Mouse (Mus musculus) yolk sac, embryonic 10.5 days (tissue): Measurements from ENCODE around the gene Cmklr1.
"Not testable (repeated sequence)": the region's sequence is repeated elsewhere in the genome, so short reads cannot be mapped to it uniquely, and the experiment has no call there.

ENCODE experiments used
- DNase-seq: peaks from one replicate; pipeline ENCODE4 v3.0.0-alpha.2; 2017; ENCODE audit warnings: low spot score

Gene Cmklr1

DNA sequence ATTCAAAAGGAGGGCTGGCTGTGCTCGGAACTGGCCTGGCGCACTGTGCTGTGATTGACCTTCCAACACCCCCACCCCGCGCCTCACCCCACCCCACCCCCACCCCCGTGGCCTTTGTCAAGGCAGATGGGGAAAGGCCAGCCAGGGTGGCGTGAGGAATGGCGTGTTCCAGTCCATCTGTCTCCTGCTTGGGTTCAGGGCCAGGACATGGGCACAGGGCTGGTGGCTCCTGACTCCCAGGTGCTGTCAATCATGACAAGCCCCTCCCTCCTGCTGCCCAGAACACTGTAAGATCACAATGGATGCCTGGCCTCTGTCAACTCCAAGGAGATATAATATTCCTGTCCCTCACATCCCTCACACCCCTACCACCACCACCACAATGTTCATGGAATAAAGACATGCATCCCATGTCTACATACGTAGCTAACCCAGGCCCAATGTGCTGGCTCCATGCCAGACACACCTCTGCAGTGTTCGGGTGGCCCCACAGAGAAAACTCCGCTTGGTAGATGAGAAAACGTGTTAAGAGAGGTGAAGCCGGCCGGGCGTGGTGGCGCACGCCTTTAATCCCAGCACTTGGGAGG is 30.0 kb downstream of the Cmklr1 start:
- no peak for DNase-seq

DNA sequence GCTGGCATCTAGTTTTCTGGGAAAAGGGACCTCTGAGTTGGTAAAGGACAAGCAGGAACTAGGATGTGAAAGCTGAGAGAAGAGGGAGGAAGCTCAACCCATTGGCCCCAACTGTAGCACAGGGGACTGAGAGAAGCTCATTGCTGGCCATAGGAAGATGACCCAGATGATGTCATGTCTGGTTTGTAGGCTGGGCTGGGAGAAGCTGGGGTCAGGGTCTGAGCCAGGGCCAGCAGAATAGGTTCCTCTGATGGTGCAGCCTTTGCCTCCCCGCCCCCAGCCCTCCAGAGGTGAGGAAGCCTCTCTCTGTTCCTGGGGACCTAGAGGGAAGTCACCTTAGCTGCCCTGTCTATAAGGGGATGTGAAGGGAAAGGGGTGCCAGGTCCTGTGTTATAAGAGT is 31.1 kb downstream of the Cmklr1 start:
- no peak for DNase-seq

DNA sequence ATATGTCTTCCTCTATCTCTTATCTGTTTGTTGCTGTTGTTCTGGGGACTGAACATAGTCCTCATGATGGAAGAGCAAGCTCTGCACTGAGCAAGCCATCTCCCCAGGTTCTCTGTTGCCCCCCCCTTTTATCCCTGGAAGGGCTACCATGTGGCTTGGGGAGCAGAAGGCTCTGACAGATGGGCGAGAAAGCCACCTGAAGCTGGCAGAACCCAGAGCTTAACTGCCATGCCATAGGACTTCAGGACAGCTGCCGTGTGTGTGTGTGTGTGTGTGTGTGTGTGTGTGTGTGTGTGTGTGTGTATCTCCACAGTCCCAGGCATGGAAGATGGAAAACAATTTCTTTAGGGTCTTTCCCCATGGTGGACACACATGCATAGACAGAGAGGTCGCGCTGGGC is 31.5 kb downstream of the Cmklr1 start:
- DNase-seq, result no peak

DNA sequence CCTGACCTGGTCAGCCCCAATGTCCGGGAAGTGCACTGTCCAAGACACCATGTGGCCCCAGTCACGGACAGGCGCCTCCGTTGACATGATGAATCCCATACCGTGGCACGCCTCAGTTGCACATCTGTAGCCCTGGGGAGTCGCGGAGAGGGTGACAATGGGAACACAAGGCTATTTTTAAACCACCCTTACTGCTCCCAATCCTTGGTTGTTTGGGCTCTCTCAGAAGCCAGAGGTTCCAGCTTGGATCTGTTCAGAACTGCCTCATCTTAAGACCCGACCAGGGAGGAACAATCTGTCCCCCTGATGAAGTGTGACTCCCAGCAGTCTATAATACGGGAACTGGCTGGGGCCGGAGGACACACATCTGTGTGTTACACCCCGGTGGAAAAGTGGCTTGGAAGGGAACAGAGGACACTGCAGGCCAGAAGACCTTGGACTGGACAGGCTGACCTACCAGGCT is 38.4 kb downstream of the Cmklr1 start:
- no peak for DNase-seq

DNA sequence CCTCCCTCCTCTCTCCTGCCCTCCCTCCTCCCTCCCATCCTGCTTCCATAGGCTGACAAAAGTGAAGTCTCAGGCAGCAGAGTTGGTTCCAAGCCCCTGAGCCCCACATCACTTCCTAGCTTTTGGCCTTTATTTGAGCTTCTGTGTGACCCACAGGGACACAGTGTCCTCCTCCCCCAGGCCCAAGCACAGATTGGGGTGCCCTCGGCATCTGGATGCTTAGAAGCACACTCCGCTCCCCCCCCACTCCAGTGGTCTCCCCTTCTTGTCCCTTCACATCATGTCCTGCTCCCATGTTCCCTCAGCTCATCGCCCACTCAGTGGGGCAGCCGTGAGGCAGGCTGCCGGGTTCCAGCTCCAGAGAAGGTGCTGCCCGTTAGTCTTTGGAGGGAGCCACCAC is 39.1 kb downstream of the Cmklr1 start:
- no peak for DNase-seq

DNA sequence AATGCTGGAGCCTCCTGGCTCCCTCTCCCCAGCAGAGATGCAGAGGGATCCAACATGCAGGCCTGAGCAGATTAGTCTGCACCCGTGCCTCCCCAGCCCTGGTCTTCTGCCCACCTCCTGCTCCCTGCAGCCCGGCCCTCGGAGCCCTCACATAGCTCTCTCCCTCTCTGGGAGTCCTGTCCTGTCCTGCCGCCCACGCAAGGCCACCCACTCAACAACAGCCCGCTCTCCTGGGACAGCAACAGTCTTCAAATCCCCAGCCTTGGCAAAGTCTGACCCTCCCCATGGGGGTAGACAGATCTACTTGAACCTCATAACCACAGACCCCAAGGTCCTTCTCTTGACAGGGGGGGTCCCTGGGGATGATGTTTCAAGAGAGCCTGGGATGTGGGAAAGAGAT is 39.7 kb downstream of the Cmklr1 start:
- DNase-seq, result no peak

DNA sequence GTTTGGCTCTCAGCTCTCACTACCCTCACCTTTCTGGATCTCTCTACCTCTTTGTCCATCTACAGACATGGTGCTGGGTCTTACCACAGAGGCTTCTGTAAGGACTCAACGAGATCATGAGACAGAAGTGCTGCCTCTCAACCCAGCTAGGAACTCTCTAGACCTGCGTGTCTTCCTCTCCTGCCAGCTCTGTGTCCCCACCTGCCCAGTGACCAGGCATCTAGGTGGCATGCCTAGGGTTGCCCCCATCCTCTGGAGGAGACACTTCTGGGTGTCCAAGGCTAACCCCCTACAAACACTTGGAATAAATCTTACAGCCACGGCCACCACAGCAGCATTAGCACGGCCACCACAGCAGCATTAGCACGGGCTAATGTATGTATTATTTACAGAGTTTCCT is 40.3 kb downstream of the Cmklr1 start:
- no peak for DNase-seq

DNA sequence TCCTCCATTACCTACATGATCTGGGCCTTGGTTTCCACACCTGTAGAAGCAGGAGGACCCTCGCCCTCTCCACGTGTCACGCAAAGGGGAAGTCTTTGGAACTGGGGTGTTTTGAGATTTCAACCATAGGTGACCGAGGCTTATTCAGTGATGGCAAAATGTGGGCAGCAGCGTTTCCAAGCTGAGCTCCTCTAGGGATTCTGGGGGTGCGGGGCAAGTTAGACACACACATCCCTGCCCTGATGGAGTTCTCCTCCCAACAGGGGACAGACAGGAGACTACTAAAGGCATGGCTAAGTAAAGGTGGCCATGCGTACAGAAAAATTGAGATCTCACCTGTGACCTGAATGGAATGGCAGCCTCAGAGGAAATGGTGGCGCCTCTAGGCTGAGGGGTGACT is 41.7 kb downstream of the Cmklr1 start:
- DNase-seq, result no peak

DNA sequence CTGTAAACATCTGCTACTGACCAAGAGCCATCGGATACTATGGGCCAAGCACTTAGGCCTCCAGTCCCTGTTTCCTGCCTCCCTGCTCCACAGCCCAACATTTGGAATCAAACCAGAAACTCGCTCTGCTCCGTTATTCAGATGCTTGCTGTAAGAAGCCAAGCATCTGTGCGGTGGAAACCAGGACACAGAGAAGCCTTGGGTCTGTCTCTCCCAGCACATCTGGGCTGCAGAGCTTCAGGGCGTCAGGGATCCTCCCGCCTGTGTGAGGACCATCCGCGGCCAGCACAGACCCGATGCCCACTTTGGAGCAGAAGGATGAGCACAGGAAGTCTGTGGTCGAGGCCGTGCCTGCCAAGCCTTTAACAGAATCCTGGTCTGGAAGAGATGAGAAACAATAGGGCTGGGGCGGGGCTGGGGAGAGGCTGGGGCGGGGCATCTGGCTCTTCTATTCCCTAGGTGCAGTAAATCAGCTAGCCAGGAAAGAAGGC is 42.2 kb downstream of the Cmklr1 start:
- DNase-seq, result no peak

DNA sequence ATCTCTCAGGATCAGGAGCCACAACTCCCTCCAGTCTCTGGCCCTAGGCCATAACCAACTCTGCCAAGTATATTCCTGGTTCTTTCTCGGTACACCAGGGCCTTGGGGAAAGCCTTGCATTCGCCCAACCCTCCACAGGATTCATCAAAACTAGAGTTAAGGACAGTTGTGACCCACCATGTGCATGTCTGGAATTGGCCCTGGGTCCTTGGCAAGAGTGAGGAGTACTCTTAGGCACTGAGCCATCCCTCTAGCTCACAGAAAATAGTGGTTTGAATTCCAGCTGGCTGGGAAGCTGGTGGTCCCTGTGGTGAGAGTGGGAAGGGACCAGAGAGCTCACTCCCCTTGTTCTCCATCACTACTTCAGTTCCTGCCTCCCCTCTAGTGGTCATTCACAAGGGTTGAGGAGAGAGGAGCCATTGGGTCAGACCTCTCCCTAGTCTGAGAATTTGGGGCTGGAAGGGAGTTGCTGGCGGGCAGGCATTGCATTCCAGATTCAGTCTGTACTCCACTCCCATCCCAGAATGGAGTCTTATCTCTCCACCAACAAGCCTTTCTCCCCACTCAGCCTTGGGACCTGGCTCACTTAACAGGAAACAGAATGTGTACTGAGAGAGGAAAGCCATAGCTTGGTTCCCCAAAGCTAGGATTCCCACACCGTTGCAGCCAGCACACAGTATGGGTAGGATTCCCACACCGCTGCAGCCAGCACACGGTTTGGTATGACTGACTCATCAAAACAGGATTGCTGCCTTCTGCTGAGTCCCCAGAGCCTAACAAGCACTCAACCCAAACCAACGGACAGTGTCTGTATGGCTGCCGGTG is 43.1 kb downstream of the Cmklr1 start:
- no peak for DNase-seq

DNA sequence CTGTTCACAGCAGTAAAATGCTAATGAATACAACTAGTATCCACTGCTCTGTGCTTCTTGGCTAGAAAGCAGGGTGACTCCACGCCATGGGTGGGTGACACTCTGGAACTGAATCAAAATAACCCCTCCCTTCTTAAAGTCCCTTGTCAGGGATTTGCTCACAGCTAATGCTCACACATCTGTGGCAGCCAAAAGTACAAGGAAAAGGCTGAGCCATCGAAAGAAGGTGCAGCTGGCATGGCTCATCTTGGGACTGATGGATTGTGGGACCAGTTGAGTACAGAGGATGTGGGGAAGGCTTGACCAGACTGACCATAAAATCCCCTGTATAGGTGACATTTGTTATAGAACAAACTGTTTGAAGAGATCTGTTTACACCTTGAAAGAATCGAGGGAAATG is 44.1 kb downstream of the Cmklr1 start:
- no peak for DNase-seq

DNA sequence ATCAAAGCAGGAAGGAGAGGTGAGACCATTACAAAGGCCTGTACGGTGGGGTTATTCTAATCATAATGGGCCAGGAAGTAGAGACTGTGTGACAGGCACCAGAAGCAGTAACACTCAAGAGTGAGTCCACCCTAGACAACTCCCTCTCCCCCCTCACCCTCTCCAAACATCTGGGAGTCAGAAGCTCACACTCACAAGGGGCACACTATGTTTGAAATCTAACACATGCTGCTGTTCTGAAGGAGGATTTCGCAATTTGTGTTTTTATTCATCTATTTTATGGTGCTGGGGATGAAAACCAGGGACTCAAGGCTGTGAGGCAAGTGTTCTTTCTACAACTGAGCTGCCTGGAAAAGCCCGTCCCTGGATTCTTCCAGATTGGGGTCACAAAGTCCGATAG is 45.5 kb downstream of the Cmklr1 start:
- no peak for DNase-seq

DNA sequence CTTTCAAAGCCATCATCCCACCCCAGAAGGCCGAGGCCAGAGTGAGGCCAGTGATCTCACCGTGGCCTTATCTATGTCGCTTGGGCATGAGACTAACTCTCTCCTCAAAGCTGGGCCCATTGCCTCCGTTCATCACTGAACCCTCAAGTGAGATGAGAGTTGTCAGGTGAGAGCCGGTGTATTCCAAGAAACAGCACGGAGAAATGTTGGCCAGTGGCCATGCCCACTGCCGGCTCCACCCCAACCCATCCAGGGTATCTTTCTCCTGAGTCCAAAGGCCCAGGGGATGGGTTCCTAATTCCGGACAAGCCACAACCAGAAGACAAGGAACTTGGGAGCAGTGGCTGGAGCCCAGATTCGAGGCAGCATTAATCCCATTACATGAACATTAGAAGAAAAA is 46.8 kb downstream of the Cmklr1 start:
- no peak for DNase-seq

DNA sequence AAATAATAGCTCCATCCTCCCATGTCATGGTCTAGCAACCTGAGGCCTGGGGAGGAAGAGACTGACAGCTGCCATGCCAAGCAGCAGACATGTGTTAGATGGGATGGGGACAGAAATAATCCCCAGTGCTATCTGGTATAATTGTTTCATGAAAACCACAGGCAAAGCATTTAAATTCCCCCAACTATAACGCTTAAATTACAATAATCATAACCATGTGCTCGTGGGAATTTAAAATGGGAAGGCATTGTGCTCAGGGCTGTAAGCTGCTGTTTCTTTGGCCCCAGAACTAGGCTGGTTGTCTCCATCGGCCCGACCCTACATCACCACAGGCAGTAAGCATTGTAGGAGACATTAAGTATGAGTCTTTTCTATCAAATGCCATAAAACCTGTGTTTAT is 49.4 kb downstream of the Cmklr1 start:
- DNase-seq, result no peak

DNA sequence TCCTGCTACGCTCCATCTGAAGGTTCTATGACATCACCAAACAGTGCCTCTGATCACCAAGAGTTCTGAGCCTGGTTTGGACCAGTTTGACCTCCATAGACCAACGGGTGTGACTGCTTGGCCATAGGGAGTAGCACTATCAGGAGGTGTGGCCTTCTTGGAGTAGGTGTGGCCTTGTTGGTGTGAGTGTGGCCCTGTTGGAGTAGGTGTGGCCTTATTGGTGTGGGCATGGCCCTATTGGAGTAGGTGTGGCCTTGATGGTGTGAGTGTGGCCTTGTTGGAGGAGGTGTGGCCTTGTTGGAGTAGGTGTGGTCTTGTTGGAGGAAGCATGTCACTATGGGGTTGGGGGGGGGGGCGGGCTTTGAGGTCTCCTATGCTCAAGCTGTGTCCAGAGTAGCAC is 50.0 kb downstream of the Cmklr1 start:
- no peak for DNase-seq

DNA sequence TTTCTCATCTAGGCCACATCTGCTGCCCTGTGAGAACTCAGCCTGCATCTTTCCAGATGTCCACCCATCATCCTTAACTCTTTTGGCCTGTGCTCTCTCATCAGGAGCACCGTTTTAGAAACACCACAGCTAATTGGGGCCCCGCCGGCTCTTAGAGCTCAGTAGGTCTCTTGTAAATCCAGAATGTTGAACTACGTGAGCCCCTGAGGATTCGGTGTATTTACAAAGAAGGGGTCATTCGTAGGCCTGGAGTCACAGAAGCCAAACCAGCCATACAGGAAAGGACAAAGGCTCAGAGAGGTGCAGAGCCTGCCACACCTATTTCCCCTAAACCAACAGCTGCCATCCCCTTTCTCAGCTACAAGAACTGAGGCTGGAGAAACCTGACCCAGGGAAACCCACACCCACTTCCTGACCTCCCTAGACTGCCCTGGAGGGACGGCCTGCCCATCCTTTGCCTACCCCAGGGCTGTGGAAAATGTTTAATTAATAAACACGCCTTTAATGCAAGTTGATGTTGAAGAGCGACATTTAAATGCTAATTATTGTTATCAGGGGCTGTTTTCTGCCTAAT is 53.4 kb downstream of the Cmklr1 start:
- DNase-seq, result no peak

DNA sequence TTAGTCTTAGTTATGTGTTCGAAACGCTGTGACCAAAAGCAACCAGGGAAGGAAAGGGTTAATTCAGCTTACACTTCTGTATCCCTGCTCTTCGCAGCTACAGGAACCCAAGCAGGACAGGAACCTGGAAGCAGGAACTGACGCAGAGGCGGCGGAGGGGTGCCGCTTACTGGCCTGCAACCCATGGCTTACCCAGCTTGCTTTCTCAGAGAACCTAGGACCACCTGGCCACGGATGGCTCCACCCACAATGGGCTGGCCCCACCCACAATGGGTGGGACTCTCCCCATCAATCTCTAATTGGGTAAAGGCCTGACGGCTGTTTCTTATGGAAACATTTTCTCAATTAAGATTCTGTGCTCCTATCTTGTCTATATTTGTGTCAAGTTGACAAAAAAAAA is 54.0 kb downstream of the Cmklr1 start:
- DNase-seq, result no peak

DNA sequence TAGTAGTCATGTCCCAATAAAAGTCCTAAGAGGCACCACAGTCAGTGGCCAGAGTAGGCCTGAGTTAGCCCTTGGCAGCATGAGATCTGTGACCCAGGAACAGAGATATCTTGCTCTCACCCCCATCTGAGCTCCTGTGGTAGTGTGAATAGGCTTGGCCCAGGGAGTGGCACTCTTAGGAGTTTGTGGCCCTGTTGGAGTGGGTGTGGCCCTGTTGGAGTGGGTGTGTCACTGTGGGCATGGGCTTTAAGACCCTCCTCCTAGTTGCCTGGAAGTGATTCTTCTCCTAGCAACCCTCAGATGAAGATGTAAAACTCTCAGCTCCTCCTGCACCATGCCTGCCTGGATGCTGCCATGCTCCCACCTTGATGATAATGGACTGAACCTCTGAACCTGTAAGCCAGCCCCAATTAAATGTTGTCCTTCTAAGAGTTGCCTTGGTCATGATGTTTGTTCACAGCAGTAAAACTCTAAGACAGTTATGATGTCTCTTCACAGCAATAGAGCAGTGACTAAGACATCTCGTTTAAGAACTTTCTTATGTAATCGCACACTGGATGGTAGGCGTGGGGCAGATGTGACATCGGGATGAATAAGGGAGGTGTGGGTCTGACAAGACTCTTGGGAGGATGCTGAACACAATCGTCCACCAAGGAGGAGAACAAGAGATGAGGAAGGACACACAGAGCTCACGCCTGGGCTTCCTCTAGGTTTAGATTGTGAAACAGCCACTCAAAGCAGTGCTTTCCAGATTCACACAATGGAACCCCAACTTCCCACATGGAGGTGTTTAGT is 56.1 kb downstream of the Cmklr1 start:
- no peak for DNase-seq

DNA sequence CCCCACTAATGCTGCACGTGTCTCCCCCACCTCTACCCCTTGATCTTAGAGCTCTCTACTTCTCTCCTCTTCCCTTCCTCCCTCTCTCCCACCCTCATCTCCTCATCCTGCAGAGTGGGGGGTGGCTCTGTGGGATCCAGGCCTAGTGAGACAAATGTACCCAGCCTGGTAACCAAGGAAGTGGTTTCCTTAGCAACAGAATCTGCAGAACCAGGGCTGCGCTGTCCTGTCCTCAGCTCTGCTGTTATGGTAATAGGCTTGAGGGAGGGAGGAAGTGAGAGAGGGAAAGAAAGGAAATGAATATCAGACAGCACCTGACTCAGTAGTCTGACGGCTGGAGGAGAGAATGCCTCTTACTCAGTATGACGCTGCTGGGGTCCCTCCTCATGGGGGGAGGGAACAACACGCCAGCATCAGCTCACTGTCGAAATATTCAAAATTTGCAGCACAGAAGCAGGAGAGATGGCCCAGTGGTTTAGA is 58.4 kb downstream of the Cmklr1 start:
- DNase-seq, result no peak

DNA sequence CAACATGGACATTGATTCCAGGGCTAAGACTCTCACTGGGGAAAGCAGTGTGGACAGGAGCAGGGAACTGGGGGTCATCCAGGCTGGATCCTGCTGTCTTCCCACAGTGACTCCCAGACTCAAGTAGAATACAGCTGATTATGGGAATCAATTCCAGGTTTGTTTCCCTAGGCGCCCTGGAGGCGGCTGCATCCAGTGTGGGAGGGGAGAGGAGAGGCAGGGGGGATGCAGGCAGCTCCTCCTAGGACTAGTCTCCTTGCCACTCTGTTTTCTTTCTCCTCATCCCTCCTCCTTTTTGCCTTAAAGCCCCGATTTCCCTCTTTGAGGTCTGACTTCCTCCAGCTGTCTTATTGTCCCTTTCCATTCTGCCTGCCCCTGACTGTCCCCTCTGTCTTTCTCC is 59.1 kb downstream of the Cmklr1 start:
- no peak for DNase-seq

DNA sequence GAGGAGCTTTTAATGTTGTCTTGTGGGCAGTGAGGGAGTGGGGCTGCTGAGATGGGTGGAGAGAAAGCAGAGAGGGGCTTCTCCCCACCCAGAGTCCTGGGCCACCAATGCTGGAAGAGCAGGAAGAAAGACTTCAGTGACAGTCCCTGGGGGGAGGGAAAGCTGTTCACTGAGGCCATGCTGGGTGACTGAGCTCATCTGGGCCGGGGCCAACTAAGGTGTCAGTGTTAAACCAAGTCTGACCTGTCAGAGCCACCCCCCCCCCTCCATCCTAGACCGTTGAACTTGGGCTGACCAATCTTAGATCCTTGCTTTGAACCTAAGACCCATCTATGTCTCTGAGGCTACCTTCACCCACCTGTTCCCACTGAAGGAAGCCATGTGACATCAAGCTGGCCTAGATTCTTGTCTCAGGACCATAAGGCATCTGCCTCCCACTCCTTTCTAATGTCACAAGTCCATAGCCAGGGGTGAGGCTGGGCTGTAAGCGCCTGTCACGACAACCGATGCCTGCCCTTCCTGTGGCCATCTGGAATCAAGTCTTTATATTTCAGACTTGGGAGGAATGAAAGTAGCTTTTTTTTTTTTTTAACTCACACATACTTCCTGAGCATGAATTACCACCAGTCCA is 60.1 kb downstream of the Cmklr1 start:
- no peak for DNase-seq

DNA sequence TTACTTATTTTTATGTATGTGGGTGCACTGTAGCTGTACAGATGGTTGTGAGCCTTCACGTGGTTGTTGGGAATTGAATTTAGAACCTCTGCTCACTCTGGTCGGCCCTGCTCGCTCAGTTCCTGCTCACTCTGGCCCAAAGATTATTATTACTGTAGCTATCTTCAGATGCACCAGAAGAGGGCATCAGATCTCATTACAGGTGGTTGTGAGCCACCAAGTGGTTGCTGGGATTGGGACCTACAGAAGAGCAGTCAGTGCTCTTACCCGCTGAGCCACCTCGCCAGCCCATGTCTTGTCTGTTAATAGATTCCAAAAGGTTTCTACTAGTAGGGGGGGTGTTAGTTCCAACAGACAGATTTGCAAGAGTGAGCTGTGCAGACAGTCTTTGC is 63.8 kb downstream of the Cmklr1 start:
- DNase-seq, result not testable (repeated sequence)
